Mouse (Mus musculus): ENCODE results near the gene Nckap5. TPM values are rescaled to one million over a fixed set of nuclear protein-coding genes. Genes with fewer than 3 reads are reported as not detected.
"Not testable (repeated sequence)": the region's sequence is repeated elsewhere in the genome, so short reads cannot be mapped to it uniquely, and the experiment has no call there.

The Nckap5 gene
- polyA plus RNA-seq, 1 experiment from 2014 or later, result 2.7 TPM

DNA sequence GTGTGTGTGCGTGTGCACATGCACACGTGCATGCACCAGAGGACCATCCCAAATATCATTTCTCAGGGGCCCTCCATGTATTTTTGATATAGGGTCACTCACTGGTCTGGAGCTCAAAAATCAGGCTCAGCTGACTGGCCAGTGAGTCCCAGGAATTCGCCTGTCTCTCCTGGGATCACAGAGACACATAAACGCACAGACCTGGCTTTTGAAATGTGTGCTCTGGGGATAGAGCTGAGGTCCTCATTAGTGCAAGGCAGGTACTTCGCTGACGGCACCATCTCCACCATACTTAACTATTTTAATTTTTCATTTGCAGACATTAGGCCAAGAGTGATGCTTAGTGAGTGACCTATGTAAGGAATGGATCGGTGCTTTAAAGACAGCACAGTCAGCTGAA lies 743.4 kb downstream of the Nckap5 start:
- H3K36me3 ChIP-seq (ENCODE audit: control insufficient read depth, insufficient read depth, low read length), result no peaks in the 10 kb centered on the region
- no peaks in the 10 kb centered on the region for H3K9me3 ChIP-seq (ENCODE audit: control insufficient read depth, low read length)
- no peak overlapping the region for H3K4me2 ChIP-seq (ENCODE audit: low read depth, severe bottlenecking)
- ATAC-seq (ENCODE audit: insufficient number of reproducible peaks, low FRiP score, low TSS enrichment, low read depth) (no peak), DNase-seq (ENCODE audit: low spot score) (no peak)
- no peak overlapping the region for H3K27ac ChIP-seq (replicated peaks; ENCODE audit: low read depth, low read length)
- 90% methylated on average over 7 of the region's 7 CpGs for WGBS
- H3K27me3 ChIP-seq (ENCODE audit: control insufficient read depth, insufficient read depth, low read length), result no peaks in the 10 kb centered on the region
- no peak overlapping the region for H3K9ac ChIP-seq (ENCODE audit: low read length)
- no peak overlapping the region for H3K4me3 ChIP-seq (ENCODE audit: low read depth, low read length)
- H3K4me1 ChIP-seq (ENCODE audit: control insufficient read depth, insufficient read depth, low read length), result no peaks in the 10 kb centered on the region

DNA sequence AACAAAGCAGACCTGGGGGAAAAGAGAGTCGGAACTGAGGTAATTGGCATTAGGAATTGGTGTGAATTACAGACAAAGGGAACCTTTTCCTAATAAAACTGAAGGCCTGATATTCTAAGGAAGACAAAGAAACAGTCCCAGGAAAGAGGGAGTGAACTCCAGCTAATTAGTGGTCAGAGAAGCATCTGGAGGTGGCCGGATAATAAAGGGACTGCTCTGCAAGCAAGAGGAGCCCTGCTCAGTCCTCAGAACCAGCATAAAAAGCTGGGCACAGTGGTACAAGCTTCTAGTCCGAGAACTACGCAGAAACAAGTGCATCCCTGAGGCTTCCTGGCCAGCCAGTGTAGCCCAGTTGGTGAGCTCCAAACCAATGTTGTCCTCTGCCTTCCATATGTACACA lies 754.3 kb downstream of the Nckap5 start:
- Histone ChIP-seq H3K27ac (replicated peaks; ENCODE audit: low read depth, low read length) (no peak overlapping the region), H3K4me2 (ENCODE audit: low read depth, severe bottlenecking) (no peak overlapping the region), H3K9me3 (ENCODE audit: control insufficient read depth, low read length) (no peaks in the 10 kb centered on the region), H3K4me1 (ENCODE audit: control insufficient read depth, insufficient read depth, low read length) (no peaks in the 10 kb centered on the region), H3K36me3 (ENCODE audit: control insufficient read depth, insufficient read depth, low read length) (no peaks in the 10 kb centered on the region), H3K9ac (ENCODE audit: low read length) (no peak overlapping the region), H3K27me3 (ENCODE audit: control insufficient read depth, insufficient read depth, low read length) (no peaks in the 10 kb centered on the region), H3K4me3 (ENCODE audit: low read depth, low read length) (no peak overlapping the region)
- DNase-seq (ENCODE audit: low spot score) (no peak), ATAC-seq (ENCODE audit: insufficient number of reproducible peaks, low FRiP score, low TSS enrichment, low read depth) (no peak)
- 65% methylated on average over 4 of the region's 4 CpGs for WGBS

DNA sequence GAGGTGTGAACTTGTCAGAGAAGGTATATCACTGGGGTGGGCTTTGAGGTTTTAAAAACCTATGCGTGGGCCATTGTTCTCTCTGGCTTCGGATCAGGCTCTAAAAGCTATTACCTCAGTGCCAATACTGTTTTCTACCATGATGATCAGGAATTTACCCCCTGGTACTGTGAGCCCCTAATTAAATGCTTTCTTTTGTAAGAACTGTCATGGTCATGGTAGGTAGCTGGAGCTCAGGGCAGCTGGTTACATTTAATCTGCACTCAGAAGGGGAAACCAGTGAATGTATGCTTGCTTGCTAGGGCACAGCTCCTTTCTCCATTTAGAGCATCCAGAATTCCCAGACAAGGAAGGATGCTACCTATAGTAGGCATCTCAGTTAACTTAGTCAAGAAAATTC lies 759.7 kb downstream of the Nckap5 start:
- ATAC-seq (ENCODE audit: insufficient number of reproducible peaks, low FRiP score, low TSS enrichment, low read depth) (no peak), DNase-seq (ENCODE audit: low spot score) (no peak)
- H3K4me2 ChIP-seq (ENCODE audit: low read depth, severe bottlenecking), result no peak overlapping the region
- 84% methylated on average over 2 of the region's 2 CpGs for WGBS
- no peak overlapping the region for H3K9ac ChIP-seq (ENCODE audit: low read length)
- H3K9me3 ChIP-seq (ENCODE audit: control insufficient read depth, low read length), result no peaks in the 10 kb centered on the region
- no peaks in the 10 kb centered on the region for H3K27me3 ChIP-seq (ENCODE audit: control insufficient read depth, insufficient read depth, low read length)
- no peak overlapping the region for H3K27ac ChIP-seq (replicated peaks; ENCODE audit: low read depth, low read length)
- H3K36me3 ChIP-seq (ENCODE audit: control insufficient read depth, insufficient read depth, low read length), result no peaks in the 10 kb centered on the region
- H3K4me1 ChIP-seq (ENCODE audit: control insufficient read depth, insufficient read depth, low read length), result no peaks in the 10 kb centered on the region
- no peak overlapping the region for H3K4me3 ChIP-seq (ENCODE audit: low read depth, low read length)

GRCm38 (mm10) chr1:126051491-126051890 lies 779.1 kb downstream of the Nckap5 start:
- Histone ChIP-seq H3K27me3 (ENCODE audit: control insufficient read depth, insufficient read depth, low read length) (no peaks in the 10 kb centered on the region), H3K4me1 (ENCODE audit: control insufficient read depth, insufficient read depth, low read length) (no peaks in the 10 kb centered on the region), H3K27ac (replicated peaks; ENCODE audit: low read depth, low read length) (no peak overlapping the region), H3K9ac (ENCODE audit: low read length) (no peak overlapping the region), H3K4me3 (ENCODE audit: low read depth, low read length) (no peak overlapping the region), H3K9me3 (ENCODE audit: control insufficient read depth, low read length) (no peaks in the 10 kb centered on the region), H3K4me2 (ENCODE audit: low read depth, severe bottlenecking) (no peak overlapping the region), H3K36me3 (ENCODE audit: control insufficient read depth, insufficient read depth, low read length) (no peaks in the 10 kb centered on the region)
- ATAC-seq (ENCODE audit: insufficient number of reproducible peaks, low FRiP score, low TSS enrichment, low read depth) (no peak), DNase-seq (ENCODE audit: low spot score) (no peak)
- 70% methylated on average over 3 of the region's 3 CpGs for WGBS

DNA sequence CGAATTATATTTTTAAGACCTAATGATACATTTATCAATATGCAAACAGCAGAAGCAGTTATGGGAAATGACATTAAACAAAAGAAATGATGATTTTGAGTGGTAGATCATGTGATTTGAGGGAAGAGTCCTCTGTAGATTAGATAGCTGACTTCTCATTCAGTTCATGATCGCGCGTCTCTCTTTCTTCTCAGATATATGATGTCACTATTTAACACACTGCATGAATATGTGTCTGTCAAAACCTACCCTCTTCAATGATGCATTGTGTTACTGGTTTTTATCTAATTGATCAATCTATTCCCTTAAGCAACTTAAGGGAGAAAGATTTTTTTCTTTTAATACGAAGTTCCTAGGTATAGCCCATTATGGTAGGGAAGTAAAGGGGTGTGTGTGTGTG lies 787.7 kb downstream of the Nckap5 start:
- DNase-seq (ENCODE audit: low spot score), result no peak
- WGBS, result 92% methylated on average over 5 of the region's 5 CpGs
- no peak overlapping the region for H3K9ac ChIP-seq (ENCODE audit: low read length)
- H3K4me1 ChIP-seq (ENCODE audit: control insufficient read depth, insufficient read depth, low read length), result no peaks in the 10 kb centered on the region
- H3K4me3 ChIP-seq (ENCODE audit: low read depth, low read length), result no peak overlapping the region
- H3K27ac ChIP-seq (replicated peaks; ENCODE audit: low read depth, low read length), result no peak overlapping the region
- no peaks in the 10 kb centered on the region for H3K27me3 ChIP-seq (ENCODE audit: control insufficient read depth, insufficient read depth, low read length)
- no peak overlapping the region for H3K4me2 ChIP-seq (ENCODE audit: low read depth, severe bottlenecking)
- H3K36me3 ChIP-seq (ENCODE audit: control insufficient read depth, insufficient read depth, low read length), result no peaks in the 10 kb centered on the region
- ATAC-seq (ENCODE audit: insufficient number of reproducible peaks, low FRiP score, low TSS enrichment, low read depth), result no peak
- no peaks in the 10 kb centered on the region for H3K9me3 ChIP-seq (ENCODE audit: control insufficient read depth, low read length)

DNA sequence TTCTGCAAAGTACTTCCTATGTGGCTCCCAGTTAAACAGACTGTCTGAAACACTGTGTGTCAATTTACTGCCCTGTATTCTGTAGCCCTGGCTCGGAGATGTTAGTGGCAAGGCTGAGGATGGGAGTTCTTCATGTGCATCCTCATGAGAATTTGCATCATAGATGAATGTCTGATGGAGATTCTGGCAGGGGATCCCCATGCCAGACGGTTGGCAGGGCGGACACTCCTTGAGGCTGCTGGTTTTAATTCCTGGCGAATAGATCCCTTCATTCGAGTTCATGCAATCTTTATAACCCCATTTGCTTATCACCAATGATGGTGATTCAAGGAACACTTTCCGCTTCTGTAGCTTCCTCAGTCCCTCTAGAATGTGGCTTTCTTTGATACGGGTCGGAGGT lies 803.1 kb downstream of the Nckap5 start:
- DNase-seq (ENCODE audit: low spot score) (no peak), ATAC-seq (ENCODE audit: insufficient number of reproducible peaks, low FRiP score, low TSS enrichment, low read depth) (no peak)
- Histone ChIP-seq H3K4me1 (ENCODE audit: control insufficient read depth, insufficient read depth, low read length) (no peaks in the 10 kb centered on the region), H3K4me3 (ENCODE audit: low read depth, low read length) (no peak overlapping the region), H3K9ac (ENCODE audit: low read length) (no peak overlapping the region), H3K27me3 (ENCODE audit: control insufficient read depth, insufficient read depth, low read length) (no peaks in the 10 kb centered on the region), H3K9me3 (ENCODE audit: control insufficient read depth, low read length) (no peaks in the 10 kb centered on the region), H3K36me3 (ENCODE audit: control insufficient read depth, insufficient read depth, low read length) (no peaks in the 10 kb centered on the region), H3K4me2 (ENCODE audit: low read depth, severe bottlenecking) (no peak overlapping the region), H3K27ac (replicated peaks; ENCODE audit: low read depth, low read length) (no peak overlapping the region)
- 90% methylated on average over 8 of the region's 8 CpGs for WGBS

DNA sequence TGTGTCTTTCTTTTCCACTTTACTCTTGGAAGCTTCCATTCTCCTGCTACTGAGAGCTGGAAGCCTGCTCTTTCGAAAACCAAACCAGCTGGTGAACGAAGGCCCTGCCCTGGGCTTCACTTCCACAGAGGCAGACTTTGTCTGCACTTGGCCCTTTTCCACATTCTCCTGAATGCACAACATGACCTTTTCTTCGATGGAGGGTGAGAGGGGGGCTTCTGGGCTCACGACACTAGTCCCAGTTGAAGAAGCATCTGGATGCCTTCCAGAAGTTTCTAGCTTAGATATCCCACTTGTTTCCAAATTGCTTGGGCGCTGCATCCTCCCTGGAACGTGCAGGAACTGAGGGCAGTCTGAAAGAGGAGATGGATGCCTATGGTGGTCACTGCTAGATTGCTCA lies 806.1 kb downstream of the Nckap5 start:
- no peak overlapping the region for H3K4me2 ChIP-seq (ENCODE audit: low read depth, severe bottlenecking)
- H3K4me1 ChIP-seq (ENCODE audit: control insufficient read depth, insufficient read depth, low read length), result no peaks in the 10 kb centered on the region
- no peak for ATAC-seq (ENCODE audit: insufficient number of reproducible peaks, low FRiP score, low TSS enrichment, low read depth)
- no peaks in the 10 kb centered on the region for H3K36me3 ChIP-seq (ENCODE audit: control insufficient read depth, insufficient read depth, low read length)
- 94% methylated on average over 6 of the region's 6 CpGs for WGBS
- H3K9me3 ChIP-seq (ENCODE audit: control insufficient read depth, low read length), result no peaks in the 10 kb centered on the region
- no peak overlapping the region for H3K27ac ChIP-seq (replicated peaks; ENCODE audit: low read depth, low read length)
- no peak for DNase-seq (ENCODE audit: low spot score)
- no peaks in the 10 kb centered on the region for H3K27me3 ChIP-seq (ENCODE audit: control insufficient read depth, insufficient read depth, low read length)
- H3K9ac ChIP-seq (ENCODE audit: low read length), result no peak overlapping the region
- H3K4me3 ChIP-seq (ENCODE audit: low read depth, low read length), result no peak overlapping the region

DNA sequence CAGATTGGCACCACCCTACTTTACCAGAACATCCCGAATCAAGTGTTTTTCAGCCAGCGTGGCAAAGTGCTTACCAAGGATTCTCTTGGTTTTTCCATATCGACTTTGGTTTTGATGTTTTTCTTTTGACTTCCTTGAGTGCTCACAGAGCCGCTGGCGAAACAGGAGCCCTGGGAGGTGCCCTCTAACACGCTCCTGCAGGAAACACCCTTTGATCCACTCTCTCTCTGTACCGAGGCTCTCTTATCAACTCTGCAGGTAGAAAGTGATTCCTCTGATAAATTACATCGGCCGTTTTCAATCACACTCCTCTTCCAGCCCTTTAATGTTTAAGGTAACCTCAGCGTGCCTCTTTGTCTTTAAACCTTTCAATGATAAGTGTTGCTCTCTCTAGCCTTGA lies 807.6 kb downstream of the Nckap5 start:
- DNase-seq (ENCODE audit: low spot score) (no peak), ATAC-seq (ENCODE audit: insufficient number of reproducible peaks, low FRiP score, low TSS enrichment, low read depth) (no peak)
- no peaks in the 10 kb centered on the region for H3K9me3 ChIP-seq (ENCODE audit: control insufficient read depth, low read length)
- no peaks in the 10 kb centered on the region for H3K4me1 ChIP-seq (ENCODE audit: control insufficient read depth, insufficient read depth, low read length)
- no peak overlapping the region for H3K9ac ChIP-seq (ENCODE audit: low read length)
- H3K27me3 ChIP-seq (ENCODE audit: control insufficient read depth, insufficient read depth, low read length), result no peaks in the 10 kb centered on the region
- no peaks in the 10 kb centered on the region for H3K36me3 ChIP-seq (ENCODE audit: control insufficient read depth, insufficient read depth, low read length)
- H3K4me3 ChIP-seq (ENCODE audit: low read depth, low read length), result no peak overlapping the region
- WGBS, result 51% methylated on average over 10 of the region's 10 CpGs
- H3K4me2 ChIP-seq (ENCODE audit: low read depth, severe bottlenecking), result no peak overlapping the region
- no peak overlapping the region for H3K27ac ChIP-seq (replicated peaks; ENCODE audit: low read depth, low read length)

GRCm38 (mm10) chr1:126018654-126019053 lies 811.9 kb downstream of the Nckap5 start:
- H3K36me3 ChIP-seq (ENCODE audit: control insufficient read depth, insufficient read depth, low read length); H3K4me1 ChIP-seq (ENCODE audit: control insufficient read depth, insufficient read depth, low read length); H3K9me3 ChIP-seq (ENCODE audit: control insufficient read depth, low read length); ATAC-seq (ENCODE audit: insufficient number of reproducible peaks, low FRiP score, low TSS enrichment, low read depth); H3K4me3 ChIP-seq (ENCODE audit: low read depth, low read length); DNase-seq (ENCODE audit: low spot score); H3K9ac ChIP-seq (ENCODE audit: low read length); H3K4me2 ChIP-seq (ENCODE audit: low read depth, severe bottlenecking); H3K27me3 ChIP-seq (ENCODE audit: control insufficient read depth, insufficient read depth, low read length); H3K27ac ChIP-seq (replicated peaks; ENCODE audit: low read depth, low read length): not testable (repeated sequence)
- WGBS, result 54% methylated on average over 6 of the region's 6 CpGs

Data from limb, embryonic 11.5 days (tissue).